Mouse (Mus musculus) lung, adult 2 months (tissue): ENCODE measurements around the gene Ppdpf.

Experiments
- CTCF ChIP-seq: fragments of 200-500 bp; IDR thresholded peaks from 2 replicates; pipeline ENCODE4 v1.5.1; 2011; ENCODE audit warnings: mild to moderate bottlenecking, low read length, control low read depth; ENCODE audit not compliant: insufficient read depth
- POLR2A ChIP-seq: fragments of 200-500 bp; IDR thresholded peaks from 2 replicates; pipeline ENCODE4 v1.6.1; 2011; ENCODE audit warnings: low read depth, mild to moderate bottlenecking, control low read depth, low read length, borderline replicate concordance; ENCODE audit errors: extremely low read depth

GRCm38 (mm10) chr2:181148318-181148955 lies 38.6 kb upstream of the Ppdpf start:
- TF ChIP-seq POLR2A: no peak
- TF ChIP-seq CTCF: no peak
